Comparison of ENCODE assay signal across 8 mouse cellular contexts in the genomic region with DNA sequence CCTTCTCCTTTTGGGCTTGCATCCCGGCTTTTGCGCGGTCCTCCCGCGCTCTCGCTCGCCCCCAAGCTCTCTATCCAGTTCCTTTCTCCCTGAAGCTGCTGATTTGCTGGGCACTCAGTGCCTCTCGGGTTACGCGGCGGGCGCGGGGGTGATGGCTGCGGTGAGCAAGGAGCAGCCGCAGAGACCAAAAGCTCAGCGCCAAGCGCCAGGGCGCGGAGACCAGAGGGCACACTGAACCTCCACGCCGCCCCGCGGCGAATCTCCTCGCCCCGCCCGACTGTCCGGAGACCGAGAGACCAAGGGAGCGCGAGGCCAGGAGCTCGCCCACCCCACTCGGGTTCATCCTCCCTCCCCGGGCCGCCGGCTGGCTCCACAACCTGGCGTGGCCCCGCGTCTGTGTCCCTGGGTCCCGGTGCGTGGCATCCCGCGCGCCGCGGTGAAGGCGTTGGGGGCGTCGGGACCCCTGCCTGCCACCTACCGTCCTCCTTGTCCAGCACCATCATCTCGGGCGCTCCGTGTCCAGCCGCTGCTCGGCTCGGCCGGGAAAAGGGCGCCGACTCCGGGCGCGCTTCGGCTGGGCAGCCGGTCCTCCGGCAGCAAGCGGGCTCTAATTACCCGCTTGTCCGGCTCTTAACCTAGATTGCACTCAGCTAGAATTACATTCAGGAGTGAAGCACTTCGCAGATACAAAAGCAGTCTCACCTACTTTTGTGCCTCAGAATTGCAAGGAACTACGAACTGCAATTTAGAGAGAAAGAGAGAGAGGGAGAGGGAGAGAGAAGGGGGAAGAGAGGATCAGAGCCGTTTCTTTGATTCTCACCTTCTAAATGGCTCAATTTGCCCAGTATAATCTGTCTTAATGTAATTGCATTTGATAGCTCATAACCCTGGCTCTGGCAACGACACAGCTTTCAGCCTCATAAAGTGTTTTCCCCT. TPM values are rescaled to one million over a fixed set of nuclear protein-coding genes. Genes with fewer than 3 reads are reported as not detected.
DNase-seq lines count a peak whose midpoint lies in the region; ATAC-seq and TF ChIP-seq lines count a peak whose summit lies in the region.

No protein-coding gene starts in this region.

- H3K27ac ChIP-seq in cortical plate, adult 2 months (ENCODE audit: insufficient read depth, low read length), result no peak overlapping the region
- H3K27ac ChIP-seq in heart, embryonic 15.5 days, result no peak overlapping the region
- peak overlapping the region; percentile 91 for H3K27ac ChIP-seq in limb, embryonic 10.5 days
- H3K27ac ChIP-seq in neural tube, embryonic 13.5 days (replicated peaks), result peak overlapping the region; percentile 79

- peak; percentile 42 for DNase-seq in gastrocnemius, postnatal 10 days
- DNase-seq in gastrocnemius, adult 8-10 months (ENCODE audit: low spot score in 2 of 2), result no peak
- peak; percentile 15 for DNase-seq in ES-CJ7 (ENCODE audit: low read depth, low spot score)
- peak; percentile 86 for DNase-seq in limb, embryonic 10.5 days (ENCODE audit: low spot score)
- DNase-seq in layer of hippocampus, postnatal 14 days (ENCODE audit: low spot score in 2 of 2), result no peak

- no peak for TF ChIP-seq CTCF in cortical plate, adult 2 months (IDR thresholded peaks at IDR 0.05; ENCODE audit: extremely low read depth, insufficient read depth, low read length)

- peak overlapping the region; percentile 44 for H3K4me3 ChIP-seq in cortical plate, adult 2 months (ENCODE audit: insufficient read depth, low read length)
- H3K4me3 ChIP-seq in heart, embryonic 15.5 days, result peak overlapping the region; percentile 53
- H3K4me3 ChIP-seq in limb, embryonic 10.5 days, result peak overlapping the region; percentile 70
- peak overlapping the region; percentile 59 for H3K4me3 ChIP-seq in neural tube, embryonic 13.5 days

- no peak; the same call in 1 of the 2 replicates for ATAC-seq in heart, embryonic 15.5 days (replicated peaks; ENCODE audit: insufficient number of reproducible peaks, insufficient read depth, low FRiP score, low read depth)
- peak; percentile 42; the same call in 1 of the 2 replicates for ATAC-seq in neural tube, embryonic 13.5 days (ENCODE audit: low read depth)

- 0 out of 2 replicates have a peak, but pooled peaks cover 2% of the 10 kb centered on the region for H3K4me1 ChIP-seq in cortical plate, adult 2 months (ENCODE audit: control insufficient read depth, insufficient read depth, low read length)
- peaks cover 20% of the 10 kb centered on the region for H3K4me1 ChIP-seq in heart, embryonic 15.5 days (replicated peaks)
- H3K4me1 ChIP-seq in limb, embryonic 10.5 days, result peaks cover 77% of the 10 kb centered on the region
- peaks cover 58% of the 10 kb centered on the region for H3K4me1 ChIP-seq in neural tube, embryonic 13.5 days (replicated peaks)

- peak overlapping the region; percentile 96 for H3K4me2 ChIP-seq in heart, embryonic 15.5 days
- peak overlapping the region; percentile 97 for H3K4me2 ChIP-seq in neural tube, embryonic 13.5 days

- peaks cover 82% of the 10 kb centered on the region for H3K27me3 ChIP-seq in heart, embryonic 15.5 days
- H3K27me3 ChIP-seq in limb, embryonic 10.5 days (ENCODE audit: low read depth, poor library complexity, severe bottlenecking), result peaks cover 61% of the 10 kb centered on the region
- H3K27me3 ChIP-seq in neural tube, embryonic 13.5 days, result peaks cover 80% of the 10 kb centered on the region

- H3K36me3 ChIP-seq in heart, embryonic 15.5 days, result no peaks in the 10 kb centered on the region
- H3K36me3 ChIP-seq in limb, embryonic 10.5 days, result peaks cover 8% of the 10 kb centered on the region; the same call in 1 of the 2 replicates
- no peaks in the 10 kb centered on the region for H3K36me3 ChIP-seq in neural tube, embryonic 13.5 days

- WGBS in heart, embryonic 15.5 days, result 1% methylated on average over 72 of the region's 72 CpGs
- WGBS in limb, embryonic 10.5 days, result under 1% methylated on average over 72 of the region's 72 CpGs
- under 1% methylated on average over 60 of the region's 72 CpGs for WGBS in neural tube, embryonic 13.5 days

- H3K9ac ChIP-seq in heart, embryonic 15.5 days, result peak overlapping the region; percentile 36
- peak overlapping the region; percentile 83 for H3K9ac ChIP-seq in neural tube, embryonic 13.5 days

- no peaks in the 10 kb centered on the region for H3K9me3 ChIP-seq in heart, embryonic 15.5 days (replicated peaks)
- H3K9me3 ChIP-seq in limb, embryonic 10.5 days (replicated peaks), result no peaks in the 10 kb centered on the region
- no peaks in the 10 kb centered on the region for H3K9me3 ChIP-seq in neural tube, embryonic 13.5 days

- TF ChIP-seq POLR2A in cortical plate, adult 2 months (IDR thresholded peaks at IDR 0.05; ENCODE audit: extremely low read depth, insufficient read depth, low read length), result no peak

RNA-seq across cellular contexts. Expression of a gene that starts 5.2 kb away (rescaled TPM):
- total RNA-seq in gastrocnemius, postnatal 10 days (2021), result 1 to 10 TPM; 4.5 to 4.7 TPM
- 1 to 10 TPM; 1.5 to 1.9 (median 1.8) TPM for total RNA-seq in gastrocnemius, adult 8-10 months (2022)
- polyA plus RNA-seq in cortical plate, adult 2 months (2012; rRNA removed), result 24.0 and 30.5 TPM in 2 replicates
- polyA plus RNA-seq in heart, embryonic 15.5 days (2015; fragmentation: Nextera tagmentation; extraction: Ambion mirVana), result 2.4 and 4.3 TPM in 2 replicates
- 46.7 and 74.5 TPM in 2 replicates for polyA plus RNA-seq in limb, embryonic 10.5 days (2016; fragmentation: Nextera tagmentation; extraction: Ambion mirVana)
- 23.2 and 27.2 TPM in 2 replicates for polyA plus RNA-seq in neural tube, embryonic 13.5 days (2015; fragmentation: Nextera tagmentation; extraction: Ambion mirVana)
- total RNA-seq in layer of hippocampus, postnatal 14 days (2021), result 10 to 100 TPM; 53.8 to 60.2 TPM

Comparison
In these comparisons a context has a peak if more than half of its experiments do, and no peak if none do; other contexts are left out.
1. DNase-seq: peak in gastrocnemius, postnatal 10 days (single experiment), ES-CJ7 (single experiment) and limb, embryonic 10.5 days (single experiment); none in gastrocnemius, adult 8-10 months (0 of 2) and layer of hippocampus, postnatal 14 days (0 of 2).
2. H3K27ac ChIP-seq: peak in limb, embryonic 10.5 days (single experiment) and neural tube, embryonic 13.5 days (single experiment); none in cortical plate, adult 2 months (single experiment) and heart, embryonic 15.5 days (single experiment).
3. Peak in every context shown above with its lines, with median percentiles within 50 percentile points of each other: H3K4me3 ChIP-seq.